Mouse (Mus musculus) inflammation-experienced regulatory T-cells (primary cell): ENCODE measurements around the gene Zdhhc17. TPM values are rescaled to one million over a fixed set of nuclear protein-coding genes. Genes with fewer than 3 reads are reported as not detected.

Source experiments
- polyA plus RNA-seq, 2 experiments: library from polyadenylated mRNA; unstranded; fragments of 100-300 nt; shearing (Covaris generic); gene quantifications; one replicate each; pipeline ENCODE4 v1.2.1; 2017

Zdhhc17 gene
- 10 to 100 TPM; 28.7 to 30.7 TPM for polyA plus RNA-seq

DNA sequence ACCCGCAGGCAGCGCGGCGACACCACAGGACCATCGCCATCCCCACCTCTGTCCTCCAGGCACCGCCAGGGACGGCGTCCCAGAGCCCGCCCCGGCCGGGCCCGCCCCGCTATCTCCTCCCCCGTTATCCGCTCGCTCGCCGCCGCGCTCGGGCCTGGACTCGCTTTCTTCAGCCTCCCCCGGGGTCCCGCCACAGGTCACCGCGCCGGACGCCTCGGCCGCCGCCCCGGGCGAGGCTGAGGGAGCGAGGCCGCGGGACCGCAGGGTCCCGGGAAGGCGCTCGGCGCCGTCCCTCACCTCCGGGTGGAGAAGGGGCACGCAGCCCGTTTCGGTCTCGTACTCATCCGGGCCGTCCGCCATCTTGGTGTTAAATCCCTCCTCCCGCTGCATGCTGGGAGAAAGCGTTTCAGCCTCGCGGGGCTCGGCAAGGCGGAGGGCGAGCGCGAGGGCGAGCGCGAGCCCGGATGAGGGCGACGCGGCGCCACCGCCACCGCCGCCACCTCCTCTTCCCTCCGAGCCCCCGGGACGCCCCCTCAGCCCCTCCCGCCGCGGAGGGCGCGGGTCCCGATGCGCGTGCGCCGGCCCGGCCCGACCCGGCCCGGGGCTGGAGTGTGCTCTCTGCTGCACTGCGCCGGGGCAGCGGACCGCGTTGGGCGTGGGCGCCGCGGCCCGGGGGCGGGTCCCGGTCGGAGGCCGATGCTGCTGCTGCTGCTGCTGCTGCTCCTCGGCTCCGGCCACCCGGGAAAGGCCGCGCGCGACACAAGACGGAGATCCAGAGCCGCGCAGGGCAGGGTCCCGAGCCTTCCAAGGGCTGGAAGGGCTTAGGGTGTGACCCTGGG, at the start of gene Zdhhc17:
Gene Zdhhc17 (minus strand): TSS at position 500 of the 839 bp plus-strand sequence.

DNA sequence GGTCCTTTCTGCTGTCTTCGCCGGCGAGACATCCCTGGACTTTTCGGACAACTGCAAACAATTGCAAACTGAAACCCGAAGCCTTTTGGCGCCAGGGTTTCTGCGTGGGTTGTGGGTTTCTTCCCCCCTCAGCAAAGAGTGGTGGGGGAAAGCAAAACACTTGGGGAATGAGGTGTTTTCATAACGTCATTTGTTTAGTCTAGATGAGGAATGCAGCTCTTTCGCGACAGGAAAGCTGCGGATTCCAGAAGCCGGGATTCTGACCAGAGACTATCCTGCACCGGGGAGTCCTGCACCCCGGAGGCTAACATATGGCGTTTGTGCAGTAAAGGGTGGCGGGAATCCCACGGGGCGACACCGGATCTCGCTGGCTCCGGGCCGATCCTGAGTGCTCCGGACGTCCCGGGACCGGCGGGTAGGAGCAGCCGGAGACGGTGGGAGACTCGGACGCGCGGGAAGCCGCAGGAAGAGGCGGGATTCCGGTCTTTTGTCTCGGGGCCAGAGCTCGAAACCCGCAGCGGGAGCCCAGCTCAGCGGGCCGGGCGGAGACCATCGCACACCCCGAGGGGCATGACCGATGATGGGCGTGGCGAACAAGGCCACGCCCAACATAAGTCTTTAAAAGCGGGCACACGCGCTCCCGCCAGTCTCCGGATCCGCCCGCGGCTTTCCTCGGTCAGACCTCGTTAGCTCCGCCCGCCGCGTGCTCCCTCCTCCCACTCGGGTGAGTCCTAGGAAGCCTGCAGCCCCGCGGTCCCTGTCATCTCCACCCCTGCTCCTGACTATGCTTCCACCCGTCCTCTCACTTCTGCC, 90.2 kb downstream of the Zdhhc17 start, which contains the start of gene Csrp2:
Gene Csrp2 (plus strand): TSS at position 259 of the 813 bp plus-strand sequence.

Other genes starting within 250 kb of the Zdhhc17 start
- gene Csrp2, start 90.4 kb downstream of the Zdhhc17 start, polyA plus RNA-seq = 1 to 10 TPM in 1 of 2 experiments, not detected in 1; 4.2 TPM
- 10 to 100 TPM; 36.9 to 39.2 TPM for gene Osbpl8, start 154.6 kb upstream of the Zdhhc17 start, polyA plus RNA-seq